Mouse (Mus musculus): ENCODE measurements around the gene Il18bp. TPM values are rescaled to one million over a fixed set of nuclear protein-coding genes. Genes with fewer than 3 reads are reported as not detected.
A peak's percentile ranks its signal among the peaks of the same experiment; 100 is the strongest.

Il18bp gene
- total RNA-seq, 2 experiments from 2014 or later, result 6.5 to 6.8 TPM

- no peak for DNase-seq (ENCODE audit: low spot score)
- intact Hi-C loops (cut with DNase I), result no loop called here
Observed at GRCm38 (mm10) chr7:102013416-102013815, 5.1 kb downstream of the Il18bp start.

DNA sequence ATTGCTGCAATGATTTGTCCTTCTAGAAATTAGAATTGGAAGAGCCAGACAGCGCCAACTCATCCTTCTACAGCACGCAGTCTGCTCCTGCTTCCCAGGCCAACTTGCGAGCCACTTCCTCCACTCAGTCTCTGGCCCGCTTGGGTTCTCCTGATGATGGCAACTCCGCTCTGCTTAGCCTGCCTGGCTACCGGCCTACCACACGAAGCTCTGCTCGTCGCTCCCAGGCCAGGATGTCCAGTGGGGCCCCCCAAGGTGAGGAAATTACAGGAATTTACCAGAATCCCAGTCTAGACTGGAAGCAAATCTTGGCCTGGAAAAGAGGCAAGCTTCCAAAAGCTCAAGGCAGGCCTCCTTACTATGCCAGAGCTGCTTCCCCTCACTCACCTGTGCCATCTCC lies 6.6 kb downstream of the Il18bp start:
- no peak for DNase-seq (ENCODE audit: low spot score)
- intact Hi-C loops (cut with DNase I), result no loop called here

DNA sequence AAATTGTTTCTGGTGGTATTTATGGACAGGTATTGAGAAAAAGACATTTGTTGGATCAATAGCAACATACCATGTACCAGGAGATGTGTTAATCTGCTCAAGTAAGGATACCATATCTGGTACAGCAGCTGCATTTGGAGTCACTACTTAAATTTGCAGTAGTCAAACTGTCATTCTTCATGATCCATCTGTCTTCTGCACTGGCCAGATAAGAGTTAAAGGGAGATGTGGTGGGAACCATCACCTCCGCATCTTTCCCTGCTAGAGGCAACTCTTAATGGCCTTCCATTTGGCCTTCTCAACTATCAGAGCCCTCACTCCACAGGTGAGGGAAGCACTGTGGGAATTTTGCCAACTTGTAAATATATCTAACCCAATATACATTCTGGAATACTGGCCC lies 12.0 kb downstream of the Il18bp start:
- no peak for DNase-seq (ENCODE audit: low spot score)
- intact Hi-C loops (cut with DNase I), result no loop called here

DNA sequence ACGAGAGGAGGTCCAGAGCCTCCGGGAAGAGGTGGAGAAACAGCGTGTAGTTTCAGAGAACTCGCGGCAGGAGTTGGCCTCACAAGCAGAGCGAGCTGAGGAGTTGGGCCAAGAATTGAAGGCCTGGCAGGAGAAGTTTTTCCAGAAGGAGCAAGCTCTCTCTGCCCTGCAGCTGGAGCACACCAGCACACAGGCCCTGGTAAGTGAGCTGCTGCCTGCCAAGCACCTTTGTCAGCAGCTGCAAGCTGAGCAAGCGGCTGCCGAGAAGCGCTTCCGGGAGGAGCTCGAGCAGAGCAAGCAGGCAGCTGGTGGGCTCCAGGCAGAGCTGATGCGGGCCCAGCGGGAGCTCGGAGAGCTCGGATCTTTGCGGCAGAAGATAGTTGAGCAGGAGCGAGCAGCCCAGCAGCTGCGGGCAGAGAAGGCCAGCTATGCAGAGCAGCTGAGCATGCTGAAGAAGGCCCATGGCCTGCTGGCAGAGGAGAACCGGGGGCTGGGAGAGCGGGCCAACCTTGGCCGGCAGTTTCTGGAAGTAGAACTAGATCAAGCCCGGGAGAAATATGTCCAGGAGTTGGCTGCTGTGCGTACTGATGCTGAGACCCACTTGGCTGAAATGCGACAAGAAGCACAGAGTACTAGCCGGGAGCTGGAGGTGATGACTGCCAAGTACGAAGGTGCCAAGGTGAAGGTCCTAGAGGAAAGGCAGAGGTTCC lies 17.4 kb downstream of the Il18bp start:
- peak; percentile 56 for DNase-seq (ENCODE audit: low spot score)
- intact Hi-C loops (cut with DNase I), result no loop called here

DNA sequence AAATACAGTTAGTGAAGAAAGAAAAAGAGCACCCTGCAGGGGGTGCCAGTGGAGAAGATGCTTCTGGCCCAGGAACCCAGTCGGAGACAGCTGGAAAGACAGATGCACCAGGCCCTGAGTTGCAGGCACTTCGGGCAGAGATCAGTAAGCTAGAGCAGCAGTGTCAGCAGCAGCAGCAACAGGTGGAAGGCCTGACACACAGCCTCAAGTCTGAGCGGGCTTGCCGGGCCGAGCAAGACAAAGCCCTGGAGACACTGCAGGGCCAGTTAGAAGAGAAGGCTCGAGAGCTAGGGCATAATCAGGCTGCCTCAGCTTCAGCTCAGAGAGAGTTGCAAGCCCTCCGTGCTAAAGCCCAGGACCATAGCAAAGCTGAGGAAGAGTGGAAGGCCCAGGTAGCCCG lies 18.2 kb downstream of the Il18bp start:
- no peak for DNase-seq (ENCODE audit: low spot score)
- intact Hi-C loops (cut with DNase I), result no loop called here

- intact Hi-C loops (cut with DNase I), result loop anchor here (2.0 to 5.0 kb wide), 2 partner anchors 33 to 79 kb away; no protein-coding TSS in a partner anchor
- no peak for DNase-seq (ENCODE audit: low spot score)
Observed at GRCm38 (mm10) chr7:101999461-102000151, 18.9 kb downstream of the Il18bp start.

DNA sequence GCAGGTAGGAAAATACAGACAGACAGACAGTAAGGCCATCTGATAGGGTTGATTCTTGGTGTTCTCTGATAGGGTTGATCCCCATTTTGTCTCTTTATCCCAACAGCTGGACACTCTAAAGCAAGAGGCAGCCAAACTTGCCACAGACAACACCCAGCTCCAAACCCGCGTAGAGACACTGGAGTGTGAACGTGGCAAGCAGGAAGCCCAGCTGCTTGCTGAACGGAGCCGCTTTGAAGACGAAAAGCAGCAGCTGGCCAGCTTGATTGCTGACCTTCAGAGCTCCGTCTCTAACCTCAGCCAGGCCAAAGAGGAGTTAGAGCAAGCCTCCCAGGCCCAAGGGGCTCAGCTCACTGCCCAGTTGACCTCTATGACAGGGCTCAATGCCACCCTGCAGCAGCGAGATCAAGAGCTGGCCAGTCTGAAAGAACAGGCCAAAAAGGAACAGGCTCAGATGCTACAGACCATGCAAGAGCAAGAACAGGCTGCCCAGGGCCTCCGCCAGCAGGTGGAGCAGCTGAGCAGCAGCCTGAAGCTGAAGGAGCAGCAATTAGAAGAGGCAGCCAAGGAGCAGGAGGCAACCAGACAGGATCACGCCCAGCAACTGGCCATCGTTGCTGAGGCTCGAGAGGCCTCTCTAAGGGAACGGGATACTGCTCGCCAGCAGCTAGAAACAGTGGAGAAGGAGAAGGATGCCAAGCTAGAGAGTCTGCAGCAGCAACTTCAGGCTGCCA lies 20.1 kb downstream of the Il18bp start:
- intact Hi-C loops (cut with DNase I), result loop anchor here (2.0 to 5.0 kb wide), 2 partner anchors 34 to 80 kb away; no protein-coding TSS in a partner anchor
- DNase-seq (ENCODE audit: low spot score), result peak; percentile 75

GRCm38 (mm10) chr7:101994241-101994640 lies 24.2 kb downstream of the Il18bp start:
- no peak for DNase-seq (ENCODE audit: low spot score)
- intact Hi-C loops (cut with DNase I), result no loop called here

- intact Hi-C loops (cut with DNase I), result no loop called here
- no peak for DNase-seq (ENCODE audit: low spot score)
Observed at GRCm38 (mm10) chr7:101985081-101985480, 33.4 kb downstream of the Il18bp start.

GRCm38 (mm10) chr7:101982735-101983134 lies 35.8 kb downstream of the Il18bp start:
- intact Hi-C loops (cut with DNase I), result no loop called here
- no peak for DNase-seq (ENCODE audit: low spot score)

DNA sequence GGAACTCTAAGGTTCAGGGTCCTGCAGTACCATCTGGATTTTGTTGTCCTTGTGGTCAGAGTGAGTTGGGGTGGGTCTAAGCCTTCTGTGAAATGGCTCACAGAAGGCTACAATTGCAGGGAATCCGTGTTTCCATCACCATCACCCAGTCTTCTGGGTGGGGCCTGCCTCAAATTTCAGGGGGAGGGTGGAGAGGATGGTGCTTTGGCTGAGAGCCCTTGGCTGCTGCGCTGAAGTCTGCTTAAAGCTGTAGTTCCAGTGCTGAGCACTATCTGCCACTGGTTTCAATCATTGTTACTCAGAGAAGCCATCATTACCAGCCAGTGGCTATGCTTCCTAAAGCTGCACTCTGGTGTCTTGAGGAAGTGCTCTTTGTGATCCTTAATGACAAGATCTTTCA lies 44.0 kb downstream of the Il18bp start:
- intact Hi-C loops (cut with DNase I), result no loop called here
- DNase-seq (ENCODE audit: low spot score), result peak; percentile 52

DNA sequence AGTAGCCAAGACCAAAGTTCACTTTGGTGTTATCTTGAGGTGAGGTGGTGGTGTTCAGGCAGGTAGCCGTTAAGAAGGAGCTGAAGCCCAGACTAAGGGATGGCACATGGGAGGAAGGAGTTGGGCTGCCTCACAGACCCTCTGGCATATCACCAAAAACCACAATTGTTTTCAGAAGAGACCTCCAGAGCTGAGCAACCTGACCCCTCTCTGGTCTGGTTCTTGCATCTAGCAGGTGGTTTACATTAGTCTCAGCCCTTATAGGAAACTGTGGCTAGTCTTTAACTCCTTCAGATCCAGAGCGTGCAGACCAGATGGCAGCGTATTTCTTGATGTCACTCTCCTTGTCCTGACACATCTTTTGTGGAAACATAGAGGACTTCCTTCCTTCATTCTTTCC lies 44.8 kb downstream of the Il18bp start:
- no peak for DNase-seq (ENCODE audit: low spot score)

DNA sequence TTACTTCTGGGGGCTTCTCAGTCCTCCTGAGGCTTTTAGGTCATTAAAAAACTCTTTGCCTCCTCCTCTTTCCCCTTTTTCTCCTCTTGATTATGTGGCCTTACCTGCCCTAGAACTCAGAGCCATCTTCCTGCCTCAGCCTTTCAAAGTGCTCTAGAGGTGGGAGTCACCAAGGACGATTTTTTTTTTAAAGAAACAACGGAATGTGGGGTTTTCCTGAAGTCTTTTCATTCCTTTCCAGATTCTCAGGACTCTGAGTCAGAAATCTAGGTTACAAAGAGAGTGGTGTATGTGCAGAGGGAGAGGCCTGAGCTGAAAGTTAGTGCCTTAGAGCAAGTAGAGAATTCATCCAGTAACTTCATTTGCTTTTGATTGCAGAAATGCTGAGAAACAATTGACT lies 46.8 kb downstream of the Il18bp start:
- DNase-seq (ENCODE audit: low spot score), result no peak
- intact Hi-C loops (cut with DNase I), result loop anchor here (2.0 kb wide), 1 partner anchor 17 kb away; no protein-coding TSS in a partner anchor

More for the DNA sequence above, 44.8 kb downstream of the Il18bp start:
- intact Hi-C loops (cut with DNase I), result loop anchor here (2.0 kb wide), 1 partner anchor 15 kb away; no protein-coding TSS in a partner anchor

DNA sequence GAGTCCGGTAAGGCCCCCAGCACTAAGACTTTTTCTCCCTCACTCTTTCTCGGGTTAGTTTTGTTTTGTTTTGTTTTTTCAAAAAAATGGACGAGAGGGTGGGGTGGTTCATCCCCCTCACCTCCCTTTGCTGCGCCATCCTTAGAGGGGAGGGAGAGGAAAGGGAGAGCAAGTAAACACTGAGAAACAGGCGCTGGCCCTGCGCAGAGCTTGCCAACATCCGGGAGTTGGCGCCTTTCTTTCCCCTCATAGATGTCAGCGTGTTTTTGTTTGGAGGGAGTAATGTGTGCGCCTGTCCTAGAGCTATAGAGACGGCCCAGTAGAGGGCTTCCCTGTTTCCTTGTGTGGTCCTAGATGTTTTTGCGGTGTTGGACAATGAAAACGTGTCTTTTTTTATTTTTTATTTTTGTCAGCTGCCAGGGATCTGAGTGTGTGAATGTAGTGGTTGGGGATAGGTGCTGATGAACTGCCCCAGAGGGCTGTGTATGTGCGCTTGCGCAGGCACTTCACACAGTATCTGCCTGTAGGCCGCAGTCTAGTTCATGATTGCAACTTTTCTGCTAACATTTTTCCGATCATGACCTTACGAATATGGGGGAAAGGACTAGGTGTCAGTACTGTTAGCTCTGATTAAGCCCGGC lies 47.5 kb downstream of the Il18bp start:
- intact Hi-C loops (cut with DNase I), result no loop called here
- peak; percentile 76 for DNase-seq (ENCODE audit: low spot score)

- intact Hi-C loops (cut with DNase I), result no loop called here
- DNase-seq (ENCODE audit: low spot score), result peak; percentile 78
Observed at GRCm38 (mm10) chr7:101970429-101970775, 48.1 kb downstream of the Il18bp start.

GRCm38 (mm10) chr7:101969694-101970428 lies 48.6 kb downstream of the Il18bp start:
- intact Hi-C loops (cut with DNase I), result loop anchor here (5.0 kb wide), 2 partner anchors 38 to 53 kb away; partner anchors contain the start of genes Lrrc51 and Numa1
- DNase-seq (ENCODE audit: low spot score), result peak; percentile 74

DNA sequence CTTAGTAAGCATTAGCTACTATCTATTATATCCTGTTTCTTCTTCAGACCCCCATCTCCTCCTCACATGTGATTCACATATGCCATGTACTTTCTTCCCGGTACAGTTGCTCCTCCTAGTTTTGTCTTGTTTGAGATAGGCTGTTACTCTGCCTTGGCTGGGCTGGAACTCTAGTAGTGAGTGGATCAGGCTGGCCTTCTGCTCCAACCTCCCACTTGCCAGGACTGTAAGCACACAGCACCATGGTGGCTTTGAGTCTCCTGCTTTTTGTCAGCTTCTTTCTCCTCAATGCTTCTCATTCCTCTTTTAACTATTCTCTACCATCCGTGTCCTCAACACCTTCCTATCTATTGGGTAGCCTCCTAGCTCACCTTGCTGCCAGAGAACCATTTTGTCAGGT lies 49.7 kb downstream of the Il18bp start:
- no peak for DNase-seq (ENCODE audit: low spot score)

GRCm38 (mm10) chr7:101967256-101967655 lies 51.2 kb downstream of the Il18bp start:
- no peak for DNase-seq (ENCODE audit: low spot score)
- intact Hi-C loops (cut with DNase I), result loop anchor here (5.0 kb wide), 2 partner anchors 35 to 50 kb away; partner anchors contain the start of genes Lrrc51 and Numa1

More for the DNA sequence above, 49.7 kb downstream of the Il18bp start:
- intact Hi-C loops (cut with DNase I), result loop anchor here (5.0 kb wide), 2 partner anchors 36 to 51 kb away; partner anchors contain the start of genes Lrrc51 and Numa1

GRCm38 (mm10) chr7:101965606-101966005 lies 52.9 kb downstream of the Il18bp start:
- DNase-seq (ENCODE audit: low spot score), result no peak
- intact Hi-C loops (cut with DNase I), result loop anchor here (5.0 kb wide), 2 partner anchors 33 to 48 kb away; partner anchors contain the start of genes Lrrc51 and Numa1

All from heart, postnatal 25 days (tissue).